Mouse (Mus musculus) Muller cell, postnatal 12 days (primary cell): ENCODE results near the gene Fam214a.
A peak's percentile ranks its signal among the peaks of the same experiment; 100 is the strongest.

Source experiments
- DNase-seq: peaks from one replicate; pipeline ENCODE4 v3.0.0-alpha.2; 2015; ENCODE audit errors: inconsistent ontology term

The Fam214a gene

DNA sequence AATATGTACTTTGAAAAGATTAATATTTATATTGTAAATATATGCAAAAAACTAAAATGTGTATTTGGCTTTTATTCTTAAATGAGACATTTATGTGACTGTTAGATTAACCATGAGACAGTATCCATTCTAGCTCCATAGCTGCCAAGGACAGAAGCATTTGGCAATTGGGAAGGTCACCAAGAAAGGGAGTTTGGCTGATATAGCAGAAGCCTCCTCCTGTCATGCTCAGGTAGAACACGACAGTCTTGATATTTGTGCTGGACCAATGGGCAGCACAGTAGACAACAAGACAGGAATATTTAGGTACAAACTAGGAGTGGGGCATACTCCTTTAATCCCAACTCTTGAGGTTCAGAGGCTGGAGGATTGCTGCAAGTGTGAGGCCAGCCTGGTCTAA, 79.7 kb downstream of the Fam214a start:
- no peak for DNase-seq

DNA sequence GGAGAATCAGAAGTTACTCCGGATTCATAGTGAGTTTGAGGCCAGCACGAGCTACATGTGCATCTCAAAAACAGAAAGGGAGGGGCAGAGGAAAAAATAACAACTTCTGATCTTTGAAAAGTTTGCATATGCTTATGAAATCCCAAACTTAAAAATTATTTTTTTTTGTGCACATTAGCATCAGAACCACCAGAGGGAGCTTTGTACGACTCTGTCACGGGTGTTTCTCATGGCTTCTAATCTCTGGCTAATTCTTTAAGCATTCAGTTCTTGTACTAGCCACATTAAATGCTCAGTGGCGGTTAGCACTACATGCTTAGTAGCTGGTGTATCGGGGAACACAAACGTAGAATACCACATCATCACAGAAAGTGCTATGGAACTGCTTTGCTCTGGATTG, 80.5 kb downstream of the Fam214a start:
- DNase-seq: no peak

DNA sequence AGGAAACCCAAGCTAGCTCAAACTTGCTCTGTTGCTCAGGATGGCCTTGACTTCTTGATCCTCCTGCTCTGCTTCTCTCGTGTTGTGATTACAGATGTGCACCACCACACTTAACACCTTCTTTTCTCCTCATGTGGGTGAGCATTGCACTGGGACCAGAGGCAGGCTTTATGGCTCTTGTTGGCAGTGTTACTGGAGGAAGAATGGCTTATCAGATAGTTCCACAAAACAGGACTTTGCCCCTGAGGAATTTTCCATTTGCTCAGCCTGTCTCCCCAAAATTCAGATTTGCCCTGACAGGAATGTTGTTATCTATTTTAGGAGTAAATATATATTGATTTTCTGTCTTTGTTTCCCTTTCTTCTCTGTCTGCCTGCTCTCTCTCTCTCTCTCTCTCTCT, 82.0 kb downstream of the Fam214a start:
- no peak for DNase-seq

DNA sequence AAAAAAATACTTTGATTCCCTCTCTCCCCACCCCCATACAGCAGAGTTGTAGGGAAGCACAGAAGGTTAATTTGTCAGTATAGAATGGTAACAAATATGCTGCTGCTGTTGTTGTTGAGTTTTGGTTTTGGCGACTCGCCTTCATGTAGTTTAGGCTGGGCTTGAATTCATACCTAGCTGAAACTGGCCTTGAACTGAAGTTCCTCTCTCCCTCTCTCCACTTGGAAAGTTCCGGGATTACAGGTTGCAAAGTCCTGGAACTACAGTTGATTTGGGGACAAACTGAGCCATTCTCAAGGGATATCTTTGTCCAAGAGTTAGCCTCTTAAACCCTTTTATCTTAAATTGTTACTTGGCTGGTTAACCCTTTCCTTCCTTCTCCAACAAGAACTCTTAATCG, 83.3 kb downstream of the Fam214a start:
- no peak for DNase-seq

DNA sequence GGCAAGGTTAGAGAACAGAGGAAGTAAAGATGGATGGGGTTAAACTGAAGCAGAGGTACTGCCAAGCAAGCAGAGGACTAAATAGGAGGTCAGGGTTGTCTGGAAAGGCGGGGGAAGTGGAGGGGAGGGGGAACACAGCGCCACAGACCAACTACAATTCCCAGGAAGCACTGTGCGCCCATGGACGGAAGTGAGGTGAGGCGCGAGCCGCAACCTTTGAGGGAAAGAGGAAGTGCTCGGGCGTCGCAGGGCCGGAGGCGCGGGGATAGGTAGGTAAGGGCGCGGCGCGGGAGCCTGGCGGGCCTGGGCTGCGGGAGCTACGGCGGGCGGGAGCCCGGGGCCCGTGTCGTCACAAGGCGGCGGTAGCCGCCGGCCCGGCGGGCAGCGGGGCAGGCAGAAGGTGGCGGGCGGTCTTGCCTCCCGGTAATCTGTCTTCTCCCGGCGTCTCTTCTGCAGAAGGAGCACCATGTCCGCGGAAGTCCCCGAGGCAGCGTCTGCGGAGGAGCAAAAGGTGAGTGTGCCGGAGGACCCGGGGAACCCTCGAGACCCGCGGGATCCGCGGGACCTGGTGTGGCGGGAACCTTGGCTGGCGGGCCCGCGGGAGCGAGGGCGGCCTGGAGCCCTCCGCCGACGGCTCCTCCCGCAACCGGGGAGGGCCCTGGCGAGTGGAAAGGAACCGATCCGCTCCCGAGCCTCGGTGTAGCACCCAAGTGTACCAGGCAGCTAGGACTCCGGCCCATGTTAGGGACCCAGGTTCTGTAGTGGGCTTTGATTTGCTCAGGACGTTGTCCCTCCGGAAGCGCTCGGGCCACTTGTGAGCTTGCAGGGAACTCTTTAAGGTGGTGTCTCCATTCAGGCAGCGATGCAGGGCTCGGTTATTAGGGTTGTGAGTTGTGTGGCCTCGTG, 85.0 kb downstream of the Fam214a start, which contains the start of gene Arpp19:
Gene Arpp19 (plus strand): TSS at position 164 of the 906 bp plus-strand sequence.
- peak; percentile 86 for DNase-seq

DNA sequence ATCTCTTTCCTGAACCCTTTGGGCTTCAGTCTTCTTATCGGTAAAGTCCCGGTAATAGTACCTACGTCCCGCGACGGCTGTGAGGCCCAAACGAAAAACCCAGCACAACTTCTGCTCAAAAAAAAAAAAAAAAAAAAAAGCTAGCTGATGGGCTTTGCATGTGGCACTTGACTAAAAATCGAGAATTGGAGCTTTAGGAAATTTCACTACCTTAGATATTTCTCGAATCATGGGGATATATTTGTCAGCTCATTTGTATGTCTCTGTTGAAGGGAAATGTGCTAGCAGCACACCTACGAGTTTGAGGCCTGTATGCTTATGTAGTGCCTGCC, 85.6 kb downstream of the Fam214a start:
- no peak for DNase-seq

DNA sequence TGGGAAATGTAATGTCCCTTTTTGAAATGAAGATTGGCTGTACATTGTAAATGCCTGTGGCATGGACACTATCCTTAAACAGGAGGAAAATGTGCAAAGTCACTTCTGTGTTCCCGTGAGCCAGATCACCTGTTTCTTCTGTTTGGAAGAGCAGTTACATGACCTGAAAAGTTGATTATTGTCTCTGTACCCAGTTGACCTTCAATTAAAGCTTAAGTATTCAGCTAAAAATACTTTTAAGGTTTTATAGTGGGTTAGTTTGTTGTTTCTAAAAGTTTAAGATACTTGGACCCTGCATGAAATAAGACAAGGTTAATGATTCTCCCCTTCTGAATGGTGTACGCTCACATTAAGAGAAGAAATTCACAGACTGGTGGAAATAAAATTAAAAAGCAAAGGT, 87.9 kb downstream of the Fam214a start:
- DNase-seq: no peak

DNA sequence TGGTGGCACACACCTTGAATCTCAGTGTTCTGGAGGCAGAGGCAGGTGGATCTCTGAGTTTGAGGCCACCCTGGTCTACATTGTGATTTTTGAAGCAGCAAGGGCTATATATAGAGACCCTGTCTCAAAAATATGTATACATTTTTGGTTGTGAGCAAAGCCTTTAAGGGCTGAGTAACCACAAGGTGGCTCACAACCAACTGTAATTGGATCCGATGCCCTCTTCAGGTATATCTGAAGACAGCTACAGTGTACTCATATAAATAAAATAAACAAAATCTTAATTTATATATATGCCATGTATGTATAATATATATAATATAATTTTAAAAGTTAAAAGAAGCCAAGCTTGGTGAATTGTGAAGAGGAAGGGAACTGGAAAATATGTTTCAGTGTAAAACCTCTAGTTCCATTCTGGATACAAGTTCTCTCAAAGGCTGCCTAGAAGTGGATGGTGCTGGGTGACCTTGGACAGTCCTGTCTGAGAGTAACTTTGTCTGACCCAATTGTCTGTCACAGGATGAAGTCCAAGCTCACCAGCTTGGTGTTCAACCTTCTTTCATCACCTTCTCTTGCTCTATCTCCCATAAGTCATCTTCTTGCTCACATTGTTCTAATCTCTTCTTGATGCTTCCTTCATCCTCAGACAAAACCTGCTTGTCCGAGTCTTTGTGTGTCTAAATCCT, 89.3 kb downstream of the Fam214a start:
- DNase-seq: no peak

DNA sequence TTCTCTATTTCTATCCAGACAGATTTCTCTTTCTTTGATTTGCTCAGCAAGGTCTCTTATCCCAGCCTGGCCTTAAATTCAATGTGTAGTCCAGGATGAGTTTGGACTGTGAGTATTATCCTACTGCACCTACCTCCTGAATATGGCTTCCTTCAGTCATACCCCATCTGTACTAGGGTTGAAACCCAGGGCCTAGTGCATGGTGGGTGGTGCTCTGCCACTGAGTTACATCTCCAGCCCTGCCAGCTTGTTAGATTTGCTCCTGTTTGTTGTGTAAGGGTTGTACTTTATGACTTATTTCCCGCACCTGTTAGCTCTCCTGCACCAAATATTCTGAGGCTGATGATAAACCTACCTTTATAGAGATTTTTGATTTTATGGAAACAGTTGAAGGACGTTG, 90.5 kb downstream of the Fam214a start:
- no peak for DNase-seq

DNA sequence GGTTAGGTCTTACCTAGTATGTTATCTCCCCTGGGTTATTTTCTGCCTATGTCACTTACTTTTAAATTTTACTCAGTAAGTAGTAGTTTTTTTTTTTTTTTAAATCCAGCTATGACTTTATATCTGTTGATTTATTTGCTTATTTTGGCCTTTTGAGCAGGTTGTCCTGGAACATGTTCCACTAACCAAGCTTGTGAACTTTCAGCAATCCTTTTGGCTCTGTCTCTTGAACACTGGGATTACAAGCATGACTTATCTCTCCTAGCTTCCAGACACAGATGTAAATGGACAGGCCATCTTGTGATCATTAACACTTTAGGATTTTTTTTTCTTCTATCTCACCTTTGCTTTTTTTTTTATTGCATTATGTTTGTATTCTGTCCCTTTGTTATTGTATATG, 94.4 kb downstream of the Fam214a start:
- no peak for DNase-seq

DNA sequence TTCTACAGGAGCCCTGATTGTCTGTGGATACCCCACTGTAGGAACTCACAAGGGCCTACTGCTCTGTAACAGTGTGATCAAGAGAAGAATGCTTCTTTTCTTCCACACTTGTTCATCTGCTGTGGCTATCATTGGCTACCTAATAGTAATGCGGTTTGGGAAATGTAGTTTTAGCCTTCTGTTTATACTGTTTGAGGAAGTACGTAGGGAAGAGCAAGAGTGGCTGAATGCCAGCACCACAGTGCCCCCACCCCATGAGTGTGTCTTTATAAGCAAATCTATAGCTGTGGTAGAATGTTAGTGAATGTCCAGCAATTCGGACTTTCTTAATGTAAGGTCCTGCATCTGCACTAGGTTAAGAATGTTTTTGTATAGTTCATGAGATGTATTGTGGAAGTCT, 96.4 kb downstream of the Fam214a start:
- DNase-seq: no peak

DNA sequence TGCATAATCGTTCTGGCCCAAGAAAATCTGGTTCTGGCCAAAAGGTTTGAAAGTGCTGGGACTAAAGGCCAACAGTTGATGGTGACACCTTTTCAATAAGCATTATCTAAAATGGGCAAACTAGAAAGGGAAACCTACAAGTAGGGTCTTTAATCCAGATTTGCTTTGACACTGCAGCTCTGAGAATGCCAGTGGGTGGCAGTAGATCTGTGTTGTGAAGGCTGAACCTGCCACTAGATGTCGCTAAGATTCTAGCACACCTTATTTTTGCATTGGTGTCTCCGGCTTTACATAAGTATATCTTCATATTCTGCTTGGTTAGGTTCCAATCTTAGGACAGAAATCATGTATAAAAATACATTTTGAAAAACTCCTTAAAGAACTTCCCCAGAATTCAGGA, 97.3 kb downstream of the Fam214a start:
- peak; percentile 44 for DNase-seq

DNA sequence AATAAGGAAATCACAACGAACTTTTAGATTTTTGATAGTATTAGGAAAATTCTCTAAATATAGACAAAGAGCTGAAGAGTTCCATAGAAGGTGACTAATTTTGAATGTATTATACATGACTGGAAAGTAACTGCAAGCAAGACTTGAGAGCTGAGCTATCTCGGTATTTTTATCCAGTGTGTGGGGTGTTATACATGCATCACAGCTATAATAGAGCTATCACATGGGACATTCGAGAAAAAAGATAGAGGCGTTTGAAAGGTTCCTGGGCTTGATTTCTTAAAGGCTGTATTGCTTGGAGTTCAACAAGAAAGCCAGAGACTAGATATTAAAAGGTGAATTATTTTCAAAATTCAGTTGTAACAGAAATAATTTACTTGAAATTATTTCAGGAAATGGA, 99.2 kb downstream of the Fam214a start:
- DNase-seq: no peak

DNA sequence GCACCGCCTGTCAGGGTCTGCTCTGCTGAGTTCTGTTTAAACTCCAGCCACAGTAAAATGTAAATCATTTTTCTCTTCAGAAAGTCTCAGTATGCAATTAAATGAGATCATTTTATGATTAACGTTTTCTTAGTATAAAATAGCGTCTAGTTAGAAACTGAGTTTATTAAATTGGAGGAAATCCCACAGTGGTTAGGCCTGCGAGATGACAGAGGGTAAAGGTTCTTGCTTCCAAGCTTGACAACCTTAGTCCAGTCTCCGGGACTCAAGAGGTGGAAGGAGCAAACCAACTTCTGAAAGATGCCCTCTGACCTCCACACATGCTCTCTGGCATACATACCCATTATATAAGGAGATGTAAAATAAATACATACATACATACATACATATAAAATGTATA, 102.4 kb downstream of the Fam214a start:
- DNase-seq: no peak

DNA sequence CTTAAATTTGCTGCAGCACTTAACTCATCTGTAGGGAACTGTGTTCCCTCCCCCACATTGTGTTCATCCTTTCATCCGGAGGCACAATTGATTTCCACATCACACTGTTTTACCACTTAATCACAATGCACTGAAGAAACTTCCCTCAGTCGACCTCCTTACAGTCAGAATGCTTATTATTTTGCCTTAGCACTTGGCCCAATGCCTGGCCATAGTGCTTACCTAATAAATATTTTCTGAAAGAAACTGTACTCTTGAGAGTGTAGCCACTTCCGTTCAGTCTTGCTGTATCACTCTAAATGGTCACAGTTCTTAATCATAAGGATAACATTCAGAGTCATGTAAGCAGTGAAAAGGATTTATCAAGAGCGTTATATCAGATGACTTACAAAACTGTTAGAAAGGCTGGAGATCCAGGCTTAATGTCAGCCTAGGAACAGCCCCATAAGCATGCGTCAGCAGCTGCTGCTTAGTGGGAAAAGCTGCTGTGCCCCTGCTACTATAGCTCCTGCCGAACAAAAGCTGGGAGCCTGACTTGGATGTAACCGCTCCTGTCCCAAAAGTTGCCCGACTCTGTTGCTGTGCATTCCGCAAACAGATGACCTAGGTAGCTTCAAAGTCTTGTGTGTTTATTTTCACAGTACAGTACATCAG, 112.1 kb downstream of the Fam214a start:
- no peak for DNase-seq

DNA sequence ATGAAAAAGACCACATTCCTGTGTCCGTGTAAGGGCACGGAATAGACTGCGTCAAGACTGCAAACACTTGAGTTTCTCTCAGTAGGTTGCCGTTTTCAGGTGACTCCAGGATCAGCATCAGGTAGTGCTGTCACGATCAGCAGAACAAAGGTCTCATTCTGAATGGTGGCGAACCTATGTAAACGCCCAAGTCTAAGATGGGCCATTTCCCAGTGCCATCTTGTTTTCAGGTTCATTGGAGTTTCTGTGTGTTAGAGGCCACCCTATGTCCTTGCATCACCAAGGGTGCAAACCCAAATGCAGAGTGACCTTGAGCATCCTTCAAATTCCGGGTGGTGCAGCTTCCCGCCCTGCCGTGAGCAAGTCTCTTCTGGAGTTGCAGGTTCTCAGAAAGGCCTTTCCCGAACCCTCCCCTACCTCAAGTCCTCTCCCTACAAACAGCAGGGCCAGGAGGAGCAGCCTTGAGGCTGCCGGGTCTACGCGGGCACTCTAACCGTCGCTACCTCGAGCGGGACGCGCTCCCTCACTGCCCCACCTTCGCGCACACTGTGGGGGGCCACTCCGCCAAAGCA, 117.9 kb downstream of the Fam214a start, which contains the start of gene Myo5a:
Gene Myo5a (plus strand): TSS at position 559 of the 572 bp plus-strand sequence.
- DNase-seq: no peak

DNA sequence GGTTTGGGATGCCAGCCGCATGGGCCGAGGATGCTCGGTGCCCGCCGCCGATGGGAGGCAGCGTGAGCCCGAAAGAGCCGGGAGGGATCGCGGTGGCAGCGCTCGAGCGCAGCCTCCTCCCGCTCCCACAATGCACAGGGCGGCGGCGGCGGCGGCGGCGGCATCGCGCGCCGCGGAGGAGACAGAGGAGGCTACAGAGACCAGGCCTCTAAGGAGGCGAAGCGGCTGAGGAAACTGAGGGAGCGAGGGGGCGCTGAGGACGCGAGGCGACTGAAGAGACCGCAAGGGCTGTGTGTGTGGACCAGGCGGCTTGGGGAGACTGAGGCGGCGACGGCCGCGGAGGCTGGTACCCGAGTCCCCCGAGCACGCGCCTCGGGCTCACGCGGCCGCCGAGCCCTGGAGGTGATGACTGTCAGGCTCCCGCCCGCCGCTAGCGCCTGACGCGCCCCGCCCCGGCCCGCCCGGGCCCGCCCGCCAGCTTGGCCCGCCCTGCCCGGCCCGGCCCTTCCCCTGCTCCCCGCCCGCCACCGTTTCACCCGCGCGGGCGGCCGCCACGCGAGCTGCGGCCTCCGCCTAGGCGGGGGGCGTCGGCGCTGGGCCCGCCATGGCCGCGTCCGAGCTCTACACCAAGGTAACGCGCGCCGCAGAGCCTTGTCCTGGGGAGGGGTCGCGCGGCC, 118.5 kb downstream of the Fam214a start:
- DNase-seq: peak; percentile 92

DNA sequence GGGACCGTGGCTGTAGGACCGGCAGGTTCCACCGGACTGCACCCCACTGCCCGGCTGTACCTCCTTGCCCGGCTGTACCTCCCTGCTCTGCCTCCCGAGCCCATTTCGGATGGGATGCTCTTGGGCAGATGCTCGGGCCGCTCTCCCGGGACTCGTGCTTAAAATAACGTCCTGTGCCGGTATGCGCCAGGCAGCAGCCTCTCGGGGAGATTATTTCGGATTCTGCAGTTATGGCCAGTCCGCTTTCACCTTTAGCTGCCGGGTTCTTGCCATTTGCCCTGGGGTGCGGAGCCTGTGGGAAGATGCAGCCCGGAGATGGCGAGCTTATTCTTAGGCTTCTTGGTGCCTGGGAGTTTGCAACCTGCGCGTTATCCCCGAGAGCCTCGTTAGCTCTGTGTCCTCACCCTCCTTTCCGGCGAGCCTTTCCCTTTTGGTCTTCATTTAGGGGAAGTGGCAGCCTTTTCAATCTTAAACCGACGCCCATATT, 119.1 kb downstream of the Fam214a start:
- DNase-seq: peak; percentile 67

DNA sequence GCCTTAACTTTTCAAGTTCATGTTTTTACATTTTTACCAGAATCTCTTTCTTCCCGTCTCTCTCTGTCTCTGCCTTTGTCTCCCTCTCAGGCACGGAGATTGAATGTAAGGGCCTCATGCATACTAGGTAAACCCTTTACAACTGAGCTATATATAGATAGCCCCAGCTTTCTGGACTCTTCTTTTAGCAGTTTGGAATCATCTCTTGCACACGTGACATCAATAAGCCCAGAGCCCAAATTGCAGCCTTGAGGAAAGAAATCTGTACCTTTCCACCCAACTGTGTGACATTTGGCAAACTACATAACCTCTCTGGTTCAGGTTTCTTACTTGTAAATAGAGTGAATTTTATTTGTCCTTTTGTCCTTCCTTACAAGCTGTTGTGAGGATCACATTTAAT, 119.7 kb downstream of the Fam214a start:
- no peak for DNase-seq

DNA sequence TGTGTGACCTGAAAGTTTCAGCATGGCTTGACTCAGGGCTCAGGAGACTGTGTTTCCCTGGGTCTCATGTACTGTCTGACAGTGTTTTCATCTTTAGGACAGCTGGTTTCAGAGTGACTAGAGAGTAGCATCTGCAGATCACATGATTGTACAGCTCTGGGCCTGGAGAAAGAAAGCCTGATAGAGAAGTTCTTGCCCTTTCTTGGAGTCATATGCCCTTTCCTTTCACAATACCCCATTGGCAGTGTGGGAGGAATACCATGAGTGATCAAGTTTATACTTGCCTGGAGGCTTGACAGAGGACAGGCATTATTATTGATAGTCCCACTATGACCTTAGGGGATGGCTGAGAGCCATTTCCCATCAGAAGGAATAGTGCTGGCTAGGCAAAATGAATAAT, 124.5 kb downstream of the Fam214a start:
- DNase-seq: no peak
